In genomic region chr6:91160399-91160798, GRCm38 (mm10) we compare ENCODE assay signal across 8 mouse cellular contexts. TPM values are rescaled to one million over a fixed set of nuclear protein-coding genes. Genes with fewer than 3 reads are reported as not detected.
DNase-seq lines count a peak whose midpoint lies in the region; ATAC-seq lines count a peak whose summit lies in the region.

No protein-coding gene starts in this region.

- peak; percentile 45 for ATAC-seq in cerebellum, adult (ENCODE audit: insufficient number of reproducible peaks, low FRiP score, low TSS enrichment)
- no peak for ATAC-seq in intestine, embryonic 15.5 days

- 0 out of 2 replicates have a peak overlapping the region, but pooled peaks have one; percentile 17 for H3K27ac ChIP-seq in intestine, embryonic 15.5 days

- no peaks in the 10 kb centered on the region for H3K27me3 ChIP-seq in intestine, embryonic 15.5 days (replicated peaks)

- 40% methylated on average over 3 of the region's 3 CpGs for WGBS in intestine, embryonic 15.5 days

- H3K4me1 ChIP-seq in intestine, embryonic 15.5 days (replicated peaks): peaks cover 20% of the 10 kb centered on the region

- no peaks in the 10 kb centered on the region for H3K36me3 ChIP-seq in intestine, embryonic 15.5 days

- no peak overlapping the region; the same call in 1 of the 2 replicates for H3K9ac ChIP-seq in intestine, embryonic 15.5 days

- DNase-seq in adrenal gland, adult (ENCODE audit: inconsistent age in 2 of 2, low spot score in 1 of 2): peak; percentile 42 to 72
- DNase-seq in adrenal gland, postnatal 4 days (ENCODE audit: low spot score in 2 of 2): no peak
- peak; percentile 57 for DNase-seq in gastrocnemius, postnatal 10 days
- peak; percentile 40 for DNase-seq in liver
- DNase-seq in retina, embryonic 14.5 days (ENCODE audit: low spot score): peak; percentile 48
- DNase-seq in thymus, postnatal 4 days: no peak

- no peaks in the 10 kb centered on the region for H3K9me3 ChIP-seq in intestine, embryonic 15.5 days

- H3K4me3 ChIP-seq in intestine, embryonic 15.5 days (replicated peaks): no peak overlapping the region

- no peak overlapping the region for H3K4me2 ChIP-seq in intestine, embryonic 15.5 days (replicated peaks)

RNA-seq across cellular contexts. Expression of gene Hdac11, which starts 3.9 kb away (rescaled TPM):
- total RNA-seq in adrenal gland, postnatal 4 days (2021): 10 to 100 TPM; 12.9 to 17.8 TPM
- 10 to 100 TPM; 14.1 to 17.2 TPM for total RNA-seq in gastrocnemius, postnatal 10 days (2021)
- polyA plus RNA-seq in intestine, embryonic 15.5 days (2015; fragmentation: Nextera tagmentation; extraction: Ambion mirVana): 8.7 and 10.4 TPM in 2 replicates

RNA-seq across cellular contexts. Expression of gene Nup210, which starts 43.8 kb away (rescaled TPM):
- total RNA-seq in adrenal gland, postnatal 4 days (2021): 10 to 100 TPM; 17.0 to 24.6 TPM
- 10 to 100 TPM; 20.6 to 27.9 TPM for total RNA-seq in gastrocnemius, postnatal 10 days (2021)
- 18.2 and 19.4 TPM in 2 replicates for polyA plus RNA-seq in intestine, embryonic 15.5 days (2015; fragmentation: Nextera tagmentation; extraction: Ambion mirVana)

RNA-seq across cellular contexts. Expression of gene Fbln2, which starts 51.9 kb away (rescaled TPM):
- 10 to 100 TPM; 71.7 to 73.5 TPM for total RNA-seq in adrenal gland, postnatal 4 days (2021)
- total RNA-seq in gastrocnemius, postnatal 10 days (2021): 10 to 100 TPM; 63.3 to 73.2 TPM
- 51.8 and 56.9 TPM in 2 replicates for polyA plus RNA-seq in intestine, embryonic 15.5 days (2015; fragmentation: Nextera tagmentation; extraction: Ambion mirVana)

Comparison
In these comparisons a context has a peak if more than half of its experiments do, and no peak if none do; other contexts are left out.
1. DNase-seq: peak in adrenal gland, adult (2 of 2), gastrocnemius, postnatal 10 days (single experiment), liver (single experiment) and retina, embryonic 14.5 days (single experiment); none in adrenal gland, postnatal 4 days (0 of 2) and thymus, postnatal 4 days (single experiment).